Mouse (Mus musculus) fat pad, adult 2 months (tissue): ENCODE measurements around the gene Gria4.
"Not testable (repeated sequence)": the region's sequence is repeated elsewhere in the genome, so short reads cannot be mapped to it uniquely, and the experiment has no call there.

Source experiments
- DNase-seq: peaks from one replicate; pipeline ENCODE4 v3.0.0-alpha.2; 2011; ENCODE audit warnings: low read depth, low spot score; ENCODE audit errors: extremely low read depth

Gene Gria4

GRCm38 (mm10) chr9:4795544-4796288 lies at the start of gene Gria4:
TSS of gene Gria4 (minus strand) at chr9:4796234.
- DNase-seq: no peak

GRCm38 (mm10) chr9:4810941-4811340 lies 14.9 kb upstream of the Gria4 start:
- not testable (repeated sequence) for DNase-seq

GRCm38 (mm10) chr9:4803151-4803755 lies 7.2 kb upstream of the Gria4 start:
- no peak for DNase-seq

- DNase-seq: no peak
Measured at GRCm38 (mm10) chr9:4797396-4797795, 1.4 kb upstream of the Gria4 start.

- DNase-seq: no peak
Measured at GRCm38 (mm10) chr9:4796289-4796645, 233 bp upstream of the Gria4 start.

GRCm38 (mm10) chr9:4795075-4795474 lies 959 bp downstream of the Gria4 start:
- no peak for DNase-seq

GRCm38 (mm10) chr9:4794411-4794810 lies 1.6 kb downstream of the Gria4 start:
- no peak for DNase-seq

GRCm38 (mm10) chr9:4749407-4749806 lies 46.6 kb downstream of the Gria4 start:
- not testable (repeated sequence) for DNase-seq

- DNase-seq: no peak
Measured at GRCm38 (mm10) chr9:4714086-4714485, 81.9 kb downstream of the Gria4 start.

- DNase-seq: no peak
Measured at GRCm38 (mm10) chr9:4712367-4712766, 83.7 kb downstream of the Gria4 start.

- no peak for DNase-seq
Measured at GRCm38 (mm10) chr9:4687149-4687548, 108.9 kb downstream of the Gria4 start.

- DNase-seq: no peak
Measured at GRCm38 (mm10) chr9:4680244-4680643, 115.8 kb downstream of the Gria4 start.

- no peak for DNase-seq
Measured at GRCm38 (mm10) chr9:4679099-4679498, 116.9 kb downstream of the Gria4 start.

- no peak for DNase-seq
Measured at GRCm38 (mm10) chr9:4665691-4666090, 130.3 kb downstream of the Gria4 start.

GRCm38 (mm10) chr9:4662421-4662820 lies 133.6 kb downstream of the Gria4 start:
- no peak for DNase-seq

- no peak for DNase-seq
Measured at GRCm38 (mm10) chr9:4658951-4659350, 137.1 kb downstream of the Gria4 start.

- no peak for DNase-seq
Measured at GRCm38 (mm10) chr9:4654333-4654732, 141.7 kb downstream of the Gria4 start.

GRCm38 (mm10) chr9:4639192-4639900 lies 156.7 kb downstream of the Gria4 start:
- no peak for DNase-seq

- DNase-seq: no peak
Measured at GRCm38 (mm10) chr9:4631910-4632309, 164.1 kb downstream of the Gria4 start.

GRCm38 (mm10) chr9:4615286-4615685 lies 180.7 kb downstream of the Gria4 start:
- DNase-seq: no peak

GRCm38 (mm10) chr9:4605354-4605753 lies 190.7 kb downstream of the Gria4 start:
- no peak for DNase-seq

- DNase-seq: no peak
Measured at GRCm38 (mm10) chr9:4604236-4604635, 191.8 kb downstream of the Gria4 start.
